Mouse (Mus musculus): ENCODE measurements around the gene Vezt.

DNA sequence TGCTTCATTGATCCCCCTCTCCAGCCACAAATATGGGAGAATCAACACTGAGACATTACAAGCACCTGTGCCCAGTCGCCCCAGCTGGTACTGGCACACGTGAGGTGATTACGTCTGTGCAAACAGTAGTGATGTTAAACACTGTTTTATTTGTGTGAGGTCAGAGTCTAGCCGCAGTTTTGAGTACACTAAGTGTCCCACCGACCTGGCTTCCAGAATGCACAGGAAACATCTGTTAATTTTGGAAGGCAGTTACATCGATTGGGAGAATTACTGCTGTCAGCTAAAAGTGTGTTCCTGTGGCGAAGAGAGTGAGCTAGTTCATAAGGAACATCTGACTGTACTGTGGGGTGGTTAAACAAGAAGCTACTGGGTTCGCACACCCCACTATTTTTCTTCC, 24.6 kb upstream of the Vezt start:
- TF ChIP-seq CTCF (IDR thresholded peaks at IDR 0.05; ENCODE audit: low read depth, low read length) (no peak), POLR2A (IDR thresholded peaks at IDR 0.05; ENCODE audit: extremely low read depth, insufficient read depth, low read length) (no peak)
